Mouse (Mus musculus): Measurements from ENCODE around the gene Macrod1.
A peak's percentile ranks its signal among the peaks of the same experiment; 100 is the strongest.

Macrod1 gene

GRCm38 (mm10) chr19:7172051-7172866 lies 115.6 kb downstream of the Macrod1 start:
- DNase-seq = no peak

- peak; percentile 42 to 61 for DNase-seq
These were observed 119.6 kb downstream of the Macrod1 start for GRCm38 (mm10) chr19:7176041-7176696.

- DNase-seq = no peak
These were observed 121.3 kb downstream of the Macrod1 start for GRCm38 (mm10) chr19:7177804-7178511.

GRCm38 (mm10) chr19:7178841-7179452 lies 122.3 kb downstream of the Macrod1 start:
- peak; percentile 75 to 84 for DNase-seq

- DNase-seq = peak; percentile 66 to 74
These were observed 124.3 kb downstream of the Macrod1 start for GRCm38 (mm10) chr19:7180756-7181405.

GRCm38 (mm10) chr19:7181496-7181895 lies 124.9 kb downstream of the Macrod1 start:
- DNase-seq = no peak

- DNase-seq = peak; percentile 78 to 86
These were observed 125.8 kb downstream of the Macrod1 start for GRCm38 (mm10) chr19:7182273-7182949.

GRCm38 (mm10) chr19:7183419-7183818 lies 126.8 kb downstream of the Macrod1 start:
- DNase-seq = no peak

GRCm38 (mm10) chr19:7185059-7185458 lies 128.4 kb downstream of the Macrod1 start:
- DNase-seq = no peak

GRCm38 (mm10) chr19:7185715-7186291 lies 129.2 kb downstream of the Macrod1 start:
- DNase-seq = no peak

GRCm38 (mm10) chr19:7187157-7187556 lies 130.5 kb downstream of the Macrod1 start:
- DNase-seq = no peak

- DNase-seq = no peak
These were observed 132.4 kb downstream of the Macrod1 start for GRCm38 (mm10) chr19:7189026-7189425.

GRCm38 (mm10) chr19:7190986-7191385 lies 134.4 kb downstream of the Macrod1 start:
- DNase-seq = no peak

- no peak for DNase-seq
These were observed 135.0 kb downstream of the Macrod1 start for GRCm38 (mm10) chr19:7191639-7192038.

GRCm38 (mm10) chr19:7192561-7192967 lies 136.0 kb downstream of the Macrod1 start:
- no peak for DNase-seq

GRCm38 (mm10) chr19:7195900-7196728 lies 139.5 kb downstream of the Macrod1 start:
- peak; percentile 84 to 87 for DNase-seq

- DNase-seq = peak in 1 of 2 experiments; percentile 38
These were observed 140.2 kb downstream of the Macrod1 start for GRCm38 (mm10) chr19:7196741-7197270.

- peak in 1 of 2 experiments; percentile 36 for DNase-seq
These were observed 140.8 kb downstream of the Macrod1 start for GRCm38 (mm10) chr19:7197445-7197844.

GRCm38 (mm10) chr19:7199089-7199488 lies 142.5 kb downstream of the Macrod1 start:
- DNase-seq = no peak

- no peak for DNase-seq
These were observed 143.8 kb downstream of the Macrod1 start for GRCm38 (mm10) chr19:7200427-7200826.

Measured in cerebellum, postnatal 25 days (tissue).